Mouse (Mus musculus) E14TG2a.4 (cell line): Measurements from ENCODE around the gene 1700109H08Rik.

Experiments
- H3K27me3 ChIP-seq: 2 replicates; pipeline ENCODE4 v1.6.1; 2014; ENCODE audit warnings: low read length, control low read depth; ENCODE audit not compliant: insufficient read depth
- H3K36me3 ChIP-seq: 2 replicates; pipeline ENCODE4 v1.6.1; 2014; ENCODE audit warnings: low read length, control low read depth; ENCODE audit not compliant: insufficient read depth
- H3K4me1 ChIP-seq: replicated peaks from 2 replicates; pipeline ENCODE4 v1.6.1; 2014; ENCODE audit warnings: low read depth, low read length, control low read depth
- H3K4me3 ChIP-seq: replicated peaks from 2 replicates; pipeline ENCODE4 v1.5.1; 2014; ENCODE audit warnings: mild to moderate bottlenecking, low read length
- H3K9me3 ChIP-seq: 2 replicates; pipeline ENCODE4 v1.6.1; 2014; ENCODE audit warnings: low read length, control low read depth
- CTCF ChIP-seq: conservative IDR thresholded peaks from 2 replicates; pipeline ENCODE4 v1.5.1; 2014; ENCODE audit warnings: low read length
- NANOG ChIP-seq: IDR thresholded peaks from 2 replicates; pipeline ENCODE4 v1.6.1; 2014; ENCODE audit warnings: borderline replicate concordance, low read length, mixed read lengths
- POU5F1 ChIP-seq: IDR thresholded peaks from 2 replicates; pipeline ENCODE4 v1.6.1; 2014; ENCODE audit warnings: low read length, borderline replicate concordance

1700109H08Rik gene

GRCm38 (mm10) chr5:3541871-3542270 lies 29.5 kb upstream of the 1700109H08Rik start:
- TF ChIP-seq CTCF (no peak), NANOG (no peak), POU5F1 (no peak)
- Histone ChIP-seq H3K4me3 (no peak overlapping the region), H3K27me3 (peaks cover 13% of the 10 kb centered on the region), H3K36me3 (peaks cover 17% of the 10 kb centered on the region), H3K4me1 (peaks cover 18% of the 10 kb centered on the region), H3K9me3 (no peaks in the 10 kb centered on the region)

- TF ChIP-seq CTCF (peak; percentile 31), NANOG (no peak)
- Histone ChIP-seq H3K27me3 (peaks cover 7% of the 10 kb centered on the region; the same call in 1 of the 2 replicates), H3K4me1 (peaks cover 25% of the 10 kb centered on the region), H3K4me3 (peak within 1 kb of the TSS; percentile 92), H3K9me3 (no peaks in the 10 kb centered on the region), H3K36me3 (peaks cover 22% of the 10 kb centered on the region)
Observed at GRCm38 (mm10) chr5:3543629-3544479, 27.5 kb upstream of the 1700109H08Rik start, which contains the start of gene Fam133b. Gene Fam133b, plus strand, starts transcription at chr5:3543833.

GRCm38 (mm10) chr5:3544480-3544769 lies 26.9 kb upstream of the 1700109H08Rik start:
- Histone ChIP-seq H3K4me1 (peaks cover 27% of the 10 kb centered on the region), H3K36me3 (peaks cover 22% of the 10 kb centered on the region), H3K9me3 (no peaks in the 10 kb centered on the region), H3K4me3 (peak overlapping the region; percentile 92), H3K27me3 (peaks cover 5% of the 10 kb centered on the region; the same call in 1 of the 2 replicates)
- TF ChIP-seq POU5F1, result no peak
- TF ChIP-seq CTCF, result no peak
- TF ChIP-seq NANOG, result no peak

- Histone ChIP-seq H3K27me3 (0 out of 2 replicates have a peak, but pooled peaks cover under 1% of the 10 kb centered on the region), H3K36me3 (peaks cover 22% of the 10 kb centered on the region), H3K4me1 (peaks cover 27% of the 10 kb centered on the region), H3K4me3 (no peak overlapping the region), H3K9me3 (no peaks in the 10 kb centered on the region)
- TF ChIP-seq NANOG (no peak), CTCF (no peak), POU5F1 (no peak)
Observed at GRCm38 (mm10) chr5:3546226-3546625, 25.1 kb upstream of the 1700109H08Rik start.

GRCm38 (mm10) chr5:3551481-3551880 lies 19.9 kb upstream of the 1700109H08Rik start:
- Histone ChIP-seq H3K9me3 (no peaks in the 10 kb centered on the region), H3K4me3 (no peak overlapping the region), H3K27me3 (no peaks in the 10 kb centered on the region), H3K36me3 (peaks cover 33% of the 10 kb centered on the region), H3K4me1 (0 out of 2 replicates have a peak, but pooled peaks cover 9% of the 10 kb centered on the region)
- TF ChIP-seq POU5F1, result no peak
- no peak for TF ChIP-seq CTCF
- TF ChIP-seq NANOG, result no peak

- TF ChIP-seq NANOG (no peak), POU5F1 (no peak), CTCF (no peak)
- H3K27me3 ChIP-seq, result no peaks in the 10 kb centered on the region
- H3K4me3 ChIP-seq, result no peak overlapping the region
- H3K36me3 ChIP-seq, result peaks cover 51% of the 10 kb centered on the region
- no peaks in the 10 kb centered on the region for H3K9me3 ChIP-seq
- H3K4me1 ChIP-seq, result no peaks in the 10 kb centered on the region
Observed at GRCm38 (mm10) chr5:3554198-3554597, 17.2 kb upstream of the 1700109H08Rik start.

- TF ChIP-seq NANOG, result no peak
- TF ChIP-seq CTCF, result 0 out of 2 replicates have a peak, but pooled peaks have one; percentile 8
- TF ChIP-seq POU5F1, result no peak
- Histone ChIP-seq H3K27me3 (no peaks in the 10 kb centered on the region), H3K9me3 (peaks cover 8% of the 10 kb centered on the region; the same call in 1 of the 2 replicates), H3K4me1 (peaks cover 37% of the 10 kb centered on the region), H3K4me3 (no peak overlapping the region), H3K36me3 (peaks cover 92% of the 10 kb centered on the region)
Observed at GRCm38 (mm10) chr5:3574825-3575224, 3.5 kb downstream of the 1700109H08Rik start.

GRCm38 (mm10) chr5:3577939-3578338 lies 6.6 kb downstream of the 1700109H08Rik start:
- Histone ChIP-seq H3K36me3 (peaks cover 93% of the 10 kb centered on the region), H3K4me1 (peaks cover 42% of the 10 kb centered on the region), H3K27me3 (no peaks in the 10 kb centered on the region), H3K9me3 (peaks cover 8% of the 10 kb centered on the region; the same call in 1 of the 2 replicates), H3K4me3 (peak overlapping the region; percentile 20; the same call in 1 of the 2 replicates)
- TF ChIP-seq POU5F1, result no peak
- no peak for TF ChIP-seq CTCF
- TF ChIP-seq NANOG, result no peak

- H3K36me3 ChIP-seq, result peaks cover 93% of the 10 kb centered on the region
- H3K27me3 ChIP-seq, result no peaks in the 10 kb centered on the region
- H3K4me1 ChIP-seq, result peaks cover 45% of the 10 kb centered on the region
- H3K4me3 ChIP-seq, result no peak overlapping the region
- peaks cover 4% of the 10 kb centered on the region; the same call in 1 of the 2 replicates for H3K9me3 ChIP-seq
- TF ChIP-seq CTCF (no peak), POU5F1 (no peak), NANOG (no peak; the same call in 1 of the 2 replicates)
Observed at GRCm38 (mm10) chr5:3579066-3579465, 7.7 kb downstream of the 1700109H08Rik start.
